Mouse (Mus musculus) spleen, postnatal 10 days (tissue): ENCODE results near the gene Tsc1.
A peak's percentile ranks its signal among the peaks of the same experiment; 100 is the strongest.

Source experiments
- DNase-seq, 2 experiments: peaks; one replicate each; pipeline ENCODE4 v3.0.0; 2021 to 2022; ENCODE audit warnings: low spot score in 2 of 2

The Tsc1 gene

DNA sequence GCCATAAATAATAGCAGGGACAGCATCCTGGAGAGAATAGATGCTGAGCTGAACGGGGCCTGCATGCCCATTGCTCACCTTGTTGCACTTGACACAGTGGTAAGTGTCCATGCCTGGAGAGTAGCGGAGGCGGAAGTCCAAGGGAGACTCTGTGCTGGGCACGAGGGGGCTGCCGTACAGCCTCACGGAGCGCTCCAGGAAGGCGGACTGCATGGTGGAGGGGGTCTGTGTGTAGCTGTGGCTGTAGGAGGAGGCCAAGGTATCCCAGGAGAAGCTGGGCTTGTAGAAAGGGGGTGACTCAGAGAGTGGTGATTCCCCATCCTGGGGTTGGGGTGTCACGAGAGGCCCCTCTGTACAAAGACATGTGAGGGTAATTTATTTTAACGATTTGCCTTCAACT is 27.4 kb upstream of the Tsc1 start:
- no peak for DNase-seq

- peak in 1 of 2 experiments; percentile 70 for DNase-seq
Observed at GRCm38 (mm10) chr2:28616358-28616757, 24.7 kb upstream of the Tsc1 start.

DNA sequence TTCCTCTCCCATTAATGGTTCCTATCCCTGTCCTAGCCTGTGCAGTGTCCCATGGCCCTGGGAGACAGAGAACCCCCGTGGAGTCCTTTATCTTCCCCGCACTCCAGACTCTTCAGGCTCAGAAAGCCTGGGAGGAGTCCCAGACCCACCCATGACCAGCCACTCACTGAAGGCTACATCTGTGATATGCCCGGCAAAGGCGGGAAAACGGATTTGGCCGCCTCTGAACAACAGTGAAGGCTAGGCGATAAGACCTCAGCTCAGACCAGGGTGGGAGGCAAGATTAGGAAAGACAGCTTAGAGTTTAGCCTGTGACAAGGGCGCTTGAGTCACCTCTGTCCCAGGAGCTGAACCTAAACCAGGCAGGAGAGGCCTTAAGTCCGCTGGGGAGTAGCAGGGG is 24.2 kb upstream of the Tsc1 start:
- peak; percentile 71 to 76 for DNase-seq

GRCm38 (mm10) chr2:28617498-28618486 is 23.2 kb upstream of the Tsc1 start:
- DNase-seq, result no peak

- no peak for DNase-seq
Observed at GRCm38 (mm10) chr2:28618777-28619336, 22.2 kb upstream of the Tsc1 start.

DNA sequence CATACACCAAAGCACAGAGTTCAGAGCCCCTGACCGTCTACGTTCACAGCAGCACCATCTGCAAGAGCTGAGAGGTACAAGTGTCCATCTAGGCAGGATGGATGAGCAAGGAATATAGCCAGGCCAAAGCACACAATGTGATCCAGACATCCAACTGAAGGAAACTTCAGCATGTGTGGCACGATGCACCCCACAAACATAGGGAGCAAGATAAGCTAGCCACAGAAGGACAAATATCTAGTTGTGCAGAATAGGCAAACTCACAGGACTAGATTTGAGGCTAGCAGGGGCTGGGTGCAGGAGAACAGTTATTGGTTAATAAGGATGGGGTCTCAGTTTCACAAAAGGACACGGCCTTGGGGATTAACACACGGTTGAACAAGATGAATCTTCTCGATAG is 21.7 kb upstream of the Tsc1 start:
- DNase-seq, result no peak

DNA sequence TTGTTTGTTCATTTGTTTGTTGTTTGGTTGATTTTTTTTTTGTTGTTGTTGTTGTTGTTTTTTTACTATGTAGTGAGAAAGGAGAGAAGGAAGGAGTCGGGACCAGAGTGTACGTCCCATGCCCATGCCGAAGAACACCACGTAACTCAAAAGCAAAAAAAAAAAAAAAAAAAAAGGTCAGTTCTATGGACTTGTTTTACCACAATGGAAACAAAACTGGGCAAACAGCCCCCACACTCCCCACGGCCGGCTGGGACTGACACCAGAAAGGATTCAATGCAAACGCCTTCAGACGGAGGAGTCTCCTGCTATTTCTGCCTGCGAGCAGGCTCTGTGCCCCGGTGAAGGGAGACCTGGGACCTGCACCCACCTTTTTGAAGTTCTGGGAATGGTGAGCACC is 20.5 kb upstream of the Tsc1 start:
- DNase-seq, result no peak

DNA sequence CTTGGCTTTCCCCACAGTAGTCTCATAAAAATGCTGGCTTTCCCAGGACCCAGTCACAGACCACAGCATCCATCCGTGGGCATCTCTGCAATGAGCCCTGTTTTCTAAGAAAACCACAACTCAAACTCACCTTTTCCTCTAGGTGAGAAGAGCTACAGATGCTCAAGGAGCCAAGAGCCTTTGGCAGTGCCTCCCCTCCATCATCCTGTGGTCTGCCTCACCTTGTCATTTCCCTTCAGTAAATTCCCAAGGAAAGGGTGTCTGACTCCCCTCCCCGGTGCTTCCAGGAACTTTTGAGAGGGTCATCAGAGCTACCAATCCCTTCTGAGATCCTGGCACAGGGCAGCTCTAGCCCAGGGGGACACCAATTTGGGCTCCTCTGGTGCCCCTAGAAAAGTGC is 19.9 kb upstream of the Tsc1 start:
- no peak for DNase-seq

GRCm38 (mm10) chr2:28621664-28622171 is 19.3 kb upstream of the Tsc1 start, which contains the start of gene Gfi1b:
Gene Gfi1b, minus strand, starts transcription at chr2:28621982.
- peak; percentile 68 to 78 for DNase-seq

- peak; percentile 60 to 83 for DNase-seq
Observed at GRCm38 (mm10) chr2:28622521-28623124, 18.4 kb upstream of the Tsc1 start.

GRCm38 (mm10) chr2:28624870-28625269 is 16.2 kb upstream of the Tsc1 start:
- peak in 1 of 2 experiments; percentile 55 for DNase-seq

GRCm38 (mm10) chr2:28626038-28626437 is 15.0 kb upstream of the Tsc1 start:
- DNase-seq, result no peak

DNA sequence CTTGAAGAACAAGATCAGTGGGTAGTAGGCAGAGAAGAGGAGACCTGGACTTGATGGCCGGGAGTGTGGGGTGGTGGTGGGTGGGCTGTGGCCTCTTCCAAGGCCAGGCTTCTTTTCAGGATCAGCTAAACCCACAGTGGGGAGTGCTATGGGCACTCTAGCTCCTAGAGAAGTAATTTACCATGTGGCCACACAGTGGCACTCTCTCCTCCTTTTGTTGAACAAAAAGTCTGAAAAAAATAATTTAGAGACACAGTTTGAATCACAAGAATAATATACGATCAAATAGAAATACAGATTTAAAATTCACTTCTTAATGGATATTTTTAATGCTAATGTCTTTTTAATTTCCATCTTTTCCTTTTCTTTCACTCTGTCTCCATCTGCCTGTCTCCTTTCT is 13.0 kb upstream of the Tsc1 start:
- DNase-seq, result peak in 1 of 2 experiments; percentile 24

DNA sequence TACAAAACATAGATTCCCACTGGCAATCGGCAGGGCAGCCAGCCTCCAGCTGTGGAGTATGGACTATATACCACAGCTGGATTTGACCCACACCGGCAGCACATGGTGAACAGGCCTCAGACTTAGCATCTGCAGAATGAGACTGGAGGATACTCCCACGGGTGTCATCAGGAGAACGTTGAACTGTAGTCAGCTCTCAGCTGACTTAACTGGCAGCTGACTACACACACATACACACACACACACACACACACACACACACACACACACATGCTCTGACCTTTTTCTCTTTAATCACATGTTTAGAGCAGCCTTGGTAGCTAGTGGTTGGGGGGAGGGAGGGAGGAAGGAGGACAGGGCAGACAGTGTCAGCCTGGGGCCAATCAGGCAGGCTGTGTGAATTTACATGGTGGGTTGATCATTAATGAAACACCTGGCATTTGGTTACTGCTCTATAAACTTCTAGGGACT is 11.1 kb upstream of the Tsc1 start:
- DNase-seq, result peak in 1 of 2 experiments; percentile 11

- no peak for DNase-seq
Observed at GRCm38 (mm10) chr2:28632626-28633025, 8.4 kb upstream of the Tsc1 start.

DNA sequence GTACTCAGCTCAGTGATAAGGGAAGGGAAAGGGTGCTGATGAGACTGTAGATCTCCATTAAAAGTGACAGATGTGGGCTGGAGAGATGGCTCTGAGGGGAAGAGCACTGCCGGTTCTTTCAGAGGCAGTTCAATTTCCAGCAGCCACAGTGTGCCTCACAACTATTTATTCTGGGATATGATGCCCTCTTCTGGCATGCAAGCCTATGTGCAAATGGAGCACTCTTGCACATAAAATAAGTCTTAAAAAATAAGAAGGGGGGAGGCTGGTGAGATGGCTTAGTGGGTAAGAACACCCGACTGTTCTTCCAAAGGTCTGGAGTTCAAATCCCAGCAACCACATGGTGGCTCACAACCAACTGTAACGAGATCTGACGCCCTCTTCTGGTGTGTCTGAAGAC is 7.9 kb upstream of the Tsc1 start:
- peak in 1 of 2 experiments; percentile 10 for DNase-seq

GRCm38 (mm10) chr2:28635199-28635598 is 5.8 kb upstream of the Tsc1 start:
- no peak for DNase-seq

DNA sequence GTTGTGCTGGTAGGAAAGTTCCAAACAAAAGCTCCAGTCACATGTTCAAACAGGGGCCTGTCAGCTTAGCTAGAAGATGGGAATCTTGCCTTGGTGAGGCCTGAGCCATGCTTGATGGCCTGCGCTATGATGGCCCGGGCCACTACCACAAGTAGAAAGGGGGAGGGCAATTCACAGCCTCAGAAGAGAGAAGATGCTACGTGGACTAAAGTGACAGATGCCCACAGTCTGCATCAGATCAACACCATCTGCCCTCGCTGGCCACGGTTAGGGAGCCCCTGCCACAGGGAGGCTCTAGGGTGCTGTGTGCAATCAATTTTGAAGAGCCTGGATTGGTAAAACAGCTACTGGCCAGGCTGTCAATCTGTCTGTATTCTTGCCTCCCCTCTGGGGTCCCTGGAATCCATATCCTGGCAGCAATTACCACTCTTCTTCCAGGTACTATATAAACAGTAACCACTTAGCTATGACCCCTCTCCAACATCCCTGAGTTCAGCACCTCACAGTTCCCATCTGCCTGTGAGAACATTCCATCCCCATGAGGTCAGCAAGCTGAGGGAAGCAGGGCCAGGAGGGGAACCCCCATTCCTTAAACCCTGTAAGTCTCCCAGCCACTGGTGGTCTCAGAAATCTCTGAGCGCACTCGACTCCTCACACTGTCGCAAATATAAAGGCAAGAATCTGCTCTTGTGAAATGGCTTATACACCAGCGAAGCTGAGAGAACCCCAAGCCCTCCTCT is 3.8 kb upstream of the Tsc1 start:
- peak in 1 of 2 experiments; percentile 7 for DNase-seq

DNA sequence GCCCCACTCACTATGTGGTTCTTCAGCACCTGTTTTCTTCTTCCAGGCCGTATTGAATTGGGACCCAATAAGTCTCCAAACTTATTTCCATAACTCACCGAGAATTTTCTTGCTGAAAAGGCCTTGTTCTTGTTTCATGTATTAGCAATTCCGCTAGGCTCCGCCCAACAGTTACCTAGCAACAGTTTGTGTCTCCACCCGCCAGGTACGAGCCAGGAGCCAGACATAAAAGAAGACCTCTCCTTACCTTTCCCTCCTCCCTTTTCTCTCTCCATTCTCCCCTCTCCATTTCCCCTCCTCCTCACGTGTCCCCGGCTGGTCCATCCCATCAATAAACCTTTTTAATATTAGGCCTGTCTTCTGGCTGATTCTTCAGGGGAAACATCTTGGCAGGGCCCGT is 2.7 kb upstream of the Tsc1 start:
- DNase-seq, result no peak

GRCm38 (mm10) chr2:28638886-28639285 is 2.1 kb upstream of the Tsc1 start:
- DNase-seq, result no peak

DNA sequence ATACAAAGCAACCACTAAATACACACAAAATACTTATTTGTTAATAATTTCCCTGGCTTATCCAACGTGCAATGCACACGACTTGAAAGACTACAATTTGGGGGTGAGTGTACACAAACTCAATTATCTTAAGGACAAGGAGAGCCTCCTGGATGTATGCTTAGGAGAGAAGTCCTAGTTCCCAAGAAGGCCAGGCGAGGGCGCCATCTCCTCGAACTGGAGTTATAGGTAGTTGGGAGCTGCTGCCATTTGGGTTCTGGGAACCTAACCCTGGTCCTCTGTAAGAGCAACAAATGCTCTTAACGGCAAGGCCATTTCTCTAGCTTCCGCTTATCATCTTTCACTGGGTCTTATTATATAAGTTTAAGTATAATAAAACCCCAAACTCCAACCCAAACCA is 1.2 kb upstream of the Tsc1 start:
- peak; percentile 43 to 74 for DNase-seq
